ENCODE assay signal across 8 mouse cellular contexts in the genomic region with DNA sequence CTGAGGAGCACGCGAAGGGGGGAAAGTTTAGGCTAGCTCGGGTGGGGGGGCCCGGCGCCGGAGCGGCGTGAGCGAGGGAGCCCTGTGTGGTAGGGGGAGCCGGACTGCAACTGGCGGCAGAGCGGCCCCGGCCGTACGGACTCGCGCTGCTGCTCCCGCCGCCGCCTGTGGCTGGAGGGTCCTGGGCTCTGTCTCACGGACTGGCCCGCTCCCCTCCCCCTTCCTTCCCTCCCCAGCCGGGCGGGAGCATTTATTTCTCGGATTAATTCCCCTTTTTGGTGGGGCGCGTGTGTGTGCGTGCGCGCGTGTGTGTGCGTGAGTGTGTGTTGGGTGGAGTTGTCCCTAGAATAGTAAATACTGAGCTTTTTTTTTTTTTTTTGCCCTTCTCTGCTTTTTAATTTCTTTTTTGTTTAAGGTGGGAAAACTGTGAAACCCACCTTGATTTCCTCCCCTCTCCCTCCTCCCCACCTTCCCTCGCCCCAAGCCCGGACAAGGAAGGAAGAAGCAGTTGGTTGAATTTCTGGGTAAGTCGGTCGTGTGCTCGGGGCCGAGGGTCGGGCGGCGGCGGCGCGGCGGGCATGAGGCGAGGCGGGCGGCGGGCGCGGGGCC. TPM values are rescaled to one million over a fixed set of nuclear protein-coding genes. Genes with fewer than 3 reads are reported as not detected.
DNase-seq lines count a peak whose midpoint lies in the region; ATAC-seq and TF ChIP-seq lines count a peak whose summit lies in the region.

No protein-coding gene starts in this region.

- peak overlapping the region; percentile 85 for H3K4me2 ChIP-seq in lung, postnatal 0 days (replicated peaks; ENCODE audit: low read depth, low read length)

- peaks cover 4% of the 10 kb centered on the region for H3K4me1 ChIP-seq in heart, adult 2 months (ENCODE audit: control insufficient read depth, insufficient read depth, low read length)
- no peaks in the 10 kb centered on the region for H3K4me1 ChIP-seq in ES-Bruce4 (ENCODE audit: control insufficient read depth, insufficient read depth, low read length)
- peaks cover 3% of the 10 kb centered on the region; the same call in 1 of the 2 replicates for H3K4me1 ChIP-seq in lung, postnatal 0 days (ENCODE audit: insufficient read depth, low read depth, low read length)

- WGBS in heart, adult 2 months = under 1% methylated on average over 49 of the region's 51 CpGs
- WGBS in lung, postnatal 0 days = under 1% methylated on average over 37 of the region's 51 CpGs

- TF ChIP-seq CTCF in heart, adult 2 months (IDR thresholded peaks at IDR 0.05) = no peak
- TF ChIP-seq CTCF in ES-Bruce4 (IDR thresholded peaks at IDR 0.05; ENCODE audit: low read depth, low read length) = no peak
- no peak for TF ChIP-seq CTCF in lung, postnatal 0 days (IDR thresholded peaks at IDR 0.05)

- peaks cover 3% of the 10 kb centered on the region for H3K79me2 ChIP-seq in heart, adult 2 months (replicated peaks; ENCODE audit: control insufficient read depth, insufficient read depth, low read length)

- peak overlapping the region; percentile 96 for H3K27ac ChIP-seq in heart, adult 2 months
- peak overlapping the region; percentile 83 for H3K27ac ChIP-seq in ES-Bruce4 (ENCODE audit: insufficient read depth, low read length)
- H3K27ac ChIP-seq in lung, postnatal 0 days (ENCODE audit: low read length) = peak overlapping the region; percentile 99

- peak; percentile 1; the same call in 1 of the 2 replicates for ATAC-seq in lung, postnatal 0 days

- peak overlapping the region; percentile 95 for H3K4me3 ChIP-seq in heart, adult 2 months
- peak overlapping the region; percentile 99 for H3K4me3 ChIP-seq in ES-Bruce4 (ENCODE audit: low read depth, low read length)
- H3K4me3 ChIP-seq in lung, postnatal 0 days (ENCODE audit: low read depth, low read length) = peak overlapping the region; percentile 91

- H3K9me3 ChIP-seq in ES-Bruce4 (replicated peaks; ENCODE audit: control insufficient read depth, insufficient read depth, low read length, poor library complexity, severe bottlenecking) = no peaks in the 10 kb centered on the region
- H3K9me3 ChIP-seq in lung, postnatal 0 days (ENCODE audit: low read length) = no peaks in the 10 kb centered on the region

- DNase-seq in heart, adult 2 months = no peak
- no peak for DNase-seq in heart, adult 18-20 months
- DNase-seq in heart, postnatal 25 days (ENCODE audit: low spot score) = peak; percentile 10
- DNase-seq in lung, postnatal 0 days (ENCODE audit: low spot score) = no peak
- DNase-seq in ovary, postnatal 36 days (ENCODE audit: low spot score) = no peak
- no peak for DNase-seq in layer of hippocampus, adult 9-10 months (ENCODE audit: low spot score)
- DNase-seq in adipocyte (ENCODE audit: low spot score) = no peak

- intact Hi-C loops in heart, adult 2 months (cut with DNase I) = loop anchor here (5.0 kb wide), 4 partner anchors 104 to 624 kb away; a partner anchor contains a TSS
- intact Hi-C loops in heart, postnatal 25 days (cut with DNase I) = loop anchor here (2.0 to 10.0 kb wide), 6 partner anchors 51 to 1684 kb away; a partner anchor contains a TSS

- H3K36me3 ChIP-seq in heart, adult 2 months (ENCODE audit: control insufficient read depth, insufficient read depth, low read length) = no peaks in the 10 kb centered on the region
- 0 out of 2 replicates have a peak, but pooled peaks cover 4% of the 10 kb centered on the region for H3K36me3 ChIP-seq in ES-Bruce4 (ENCODE audit: control insufficient read depth, insufficient read depth, low read length, poor library complexity, severe bottlenecking)
- H3K36me3 ChIP-seq in lung, postnatal 0 days (ENCODE audit: insufficient read depth, low read length) = no peaks in the 10 kb centered on the region

- TF ChIP-seq EP300 in heart, adult 2 months (IDR thresholded peaks at IDR 0.05; ENCODE audit: insufficient read depth, low read depth, low read length) = no peak
- no peak for TF ChIP-seq EP300 in ES-Bruce4 (IDR thresholded peaks at IDR 0.05; ENCODE audit: insufficient read depth, low read depth, low read length)
- TF ChIP-seq EP300 in lung, postnatal 0 days (IDR thresholded peaks at IDR 0.05) = no peak

- no peak for TF ChIP-seq POLR2A in heart, adult 2 months (IDR thresholded peaks at IDR 0.05; ENCODE audit: insufficient read depth, low read depth, low read length)
- no peak for TF ChIP-seq POLR2A in ES-Bruce4 (IDR thresholded peaks at IDR 0.05; ENCODE audit: insufficient read depth, low read length)

- H3K27me3 ChIP-seq in heart, adult 2 months (ENCODE audit: control insufficient read depth, insufficient read depth, low read length) = no peaks in the 10 kb centered on the region
- H3K27me3 ChIP-seq in ES-Bruce4 (ENCODE audit: control insufficient read depth, insufficient read depth, low read length, poor library complexity, severe bottlenecking) = no peaks in the 10 kb centered on the region
- no peaks in the 10 kb centered on the region for H3K27me3 ChIP-seq in lung, postnatal 0 days (replicated peaks; ENCODE audit: insufficient read depth, low read length)

- peak overlapping the region; percentile 91 for H3K9ac ChIP-seq in heart, adult 2 months (ENCODE audit: low read depth, low read length)
- H3K9ac ChIP-seq in ES-Bruce4 (ENCODE audit: low read depth, poor library complexity, severe bottlenecking) = peak overlapping the region; percentile 100
- H3K9ac ChIP-seq in lung, postnatal 0 days (replicated peaks; ENCODE audit: low read depth) = peak overlapping the region; percentile 92

RNA-seq across cellular contexts. Expression of a gene that starts 0.5 kb away (rescaled TPM):
- total RNA-seq in heart, adult 2 months (2021) = 10 to 100 TPM; 31.8 to 36.2 TPM
- polyA plus RNA-seq in heart, adult 2 months (2012; rRNA removed) = 4.1 and 9.8 TPM in 2 replicates
- 10 to 100 TPM; 36.0 to 40.6 TPM for total RNA-seq in heart, adult 18-20 months (2021)
- 442 and 451 TPM in 2 replicates for polyA plus RNA-seq in ES-Bruce4 (2011; ENCODE audit: insufficient read depth, insufficient read length, low read depth, missing spikeins)
- total RNA-seq in heart, postnatal 25 days (2021) = 10 to 100 TPM; 33.9 to 44.3 TPM
- 17.3 and 21.8 TPM in 2 replicates for polyA plus RNA-seq in lung, postnatal 0 days (2015; fragmentation: Nextera tagmentation; extraction: Ambion mirVana)

RNA-seq across cellular contexts. Expression of a gene that starts 50.4 kb away (rescaled TPM):
- total RNA-seq in heart, adult 2 months (2021) = 10 to 100 TPM; 33.5 to 38.3 TPM
- polyA plus RNA-seq in heart, adult 2 months (2012; rRNA removed) = 8.0 and 16.5 TPM in 2 replicates
- 10 to 100 TPM; 35.2 to 42.5 TPM for total RNA-seq in heart, adult 18-20 months (2021)
- polyA plus RNA-seq in ES-Bruce4 (2011; ENCODE audit: insufficient read depth, insufficient read length, low read depth, missing spikeins) = 107 and 110 TPM in 2 replicates
- 10 to 100 TPM; 33.1 to 36.4 TPM for total RNA-seq in heart, postnatal 25 days (2021)
- polyA plus RNA-seq in lung, postnatal 0 days (2015; fragmentation: Nextera tagmentation; extraction: Ambion mirVana) = 15.3 and 22.0 TPM in 2 replicates
